ENCODE assay signal across 15 mouse cellular contexts in the genomic region with DNA sequence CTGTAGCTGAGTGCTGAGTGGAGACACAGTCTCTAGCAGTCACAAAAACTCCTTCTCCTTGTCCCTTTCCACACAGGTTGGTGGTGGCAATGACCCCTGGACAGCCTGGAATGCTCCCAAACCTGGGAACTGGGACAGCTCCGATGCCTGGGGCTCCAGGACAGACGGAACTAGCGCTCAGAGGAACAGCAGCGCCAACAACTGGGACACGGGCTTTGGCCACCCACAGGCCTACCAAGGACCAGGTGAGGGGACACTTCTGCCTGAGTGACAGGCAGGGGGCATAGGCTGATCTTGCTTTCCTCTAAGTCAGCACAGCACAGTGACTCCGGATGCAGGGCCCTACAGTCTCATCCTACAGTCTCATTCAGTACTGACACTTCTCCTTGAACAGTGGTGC.
"Had no signal": no experiment of that assay in that cellular context is flagged by ENCODE, and none has a peak within 500 bp of the region (broad histone marks: within the 10 kb centered on the region; RNA-seq: fewer than 3 reads in every experiment).

No protein-coding gene starts in this region.

- H3K9me3 ChIP-seq: neural tube, embryonic 13.5 days; neural tube, embryonic 15.5 days; stomach, embryonic 15.5 days had no signal

- H3K27me3 ChIP-seq: neural tube, embryonic 13.5 days; neural tube, embryonic 15.5 days; stomach, embryonic 15.5 days had no signal

- H3K9ac ChIP-seq: neural tube, embryonic 13.5 days; neural tube, embryonic 15.5 days; stomach, embryonic 15.5 days had no signal

- H3K4me3 ChIP-seq: neural tube, embryonic 13.5 days; neural tube, embryonic 15.5 days; stomach, embryonic 15.5 days had no signal

- H3K27ac ChIP-seq: neural tube, embryonic 13.5 days; neural tube, embryonic 15.5 days; stomach, embryonic 15.5 days; stomach, postnatal 0 days had no signal

- DNase-seq: retina, postnatal 1 day; right cerebral cortex, adult 18-20 months; right cerebral cortex, postnatal 14 days; right cerebral cortex, postnatal 25 days; right cerebral cortex, postnatal 4 days; spleen, adult 18-20 months; thymus, adult 18-20 months; thymus, adult 2 months; thymus, postnatal 14 days; thymus, postnatal 25 days; thymus, postnatal 4 days had no signal

- H3K4me1 ChIP-seq: neural tube, embryonic 13.5 days; neural tube, embryonic 15.5 days had no signal

- H3K4me2 ChIP-seq: neural tube, embryonic 13.5 days; neural tube, embryonic 15.5 days; stomach, embryonic 15.5 days had no signal
